Mouse (Mus musculus) erythroid progenitor cell, adult 5-6 weeks (primary cell): ENCODE data around the gene Hoxd1. TPM values are rescaled to one million over a fixed set of nuclear protein-coding genes. Genes with fewer than 3 reads are reported as not detected.

Source experiments
- total RNA-seq, 2 experiments: library from RNA; stranded (forward) in 1 of 2; stranded (reverse) in 1 of 2; fragments of 150-400 nt in 1 of 2; fragments of 186-747, 209-891 nt in 1 of 2; gene quantifications; 2 replicates each; pipeline versions ENCODE4 v1.2.3 to v1.2.4; 2015 to 2017; ENCODE audit warnings: low replicate concordance in 2 of 2

The Hoxd1 gene
- total RNA-seq, 2 experiments from 2014 or later: not detected

Other genes starting within 250 kb of the Hoxd1 start
- 92.2 and 105 TPM in 2 replicates for gene Lnpk, start 183.5 kb upstream of the Hoxd1 start, total RNA-seq (2015; ENCODE audit: low replicate concordance)
- 137 and 183 TPM in 2 replicates for gene Lnpk, start 183.5 kb upstream of the Hoxd1 start, total RNA-seq (2017; ENCODE audit: low replicate concordance)
- gene Evx2, start 103.4 kb upstream of the Hoxd1 start, total RNA-seq (2015; ENCODE audit: low replicate concordance): not detected in 2 replicates
- not detected in 2 replicates for gene Evx2, start 103.4 kb upstream of the Hoxd1 start, total RNA-seq (2017; ENCODE audit: low replicate concordance)
- not detected in 2 replicates for gene Hoxd13, start 94.7 kb upstream of the Hoxd1 start, total RNA-seq (2015; ENCODE audit: low replicate concordance)
- gene Hoxd13, start 94.7 kb upstream of the Hoxd1 start, total RNA-seq (2017; ENCODE audit: low replicate concordance): not detected in 2 replicates
- not detected in 2 replicates for gene Hoxd12, start 88.0 kb upstream of the Hoxd1 start, total RNA-seq (2015; ENCODE audit: low replicate concordance)
- not detected in 2 replicates for gene Hoxd12, start 88.0 kb upstream of the Hoxd1 start, total RNA-seq (2017; ENCODE audit: low replicate concordance)
- gene Hoxd11, start 83.4 kb upstream of the Hoxd1 start, total RNA-seq (2015; ENCODE audit: low replicate concordance): not detected in 2 replicates
- not detected in 2 replicates for gene Hoxd11, start 83.4 kb upstream of the Hoxd1 start, total RNA-seq (2017; ENCODE audit: low replicate concordance)
- gene Hoxd10, start 71.1 kb upstream of the Hoxd1 start, total RNA-seq (2015; ENCODE audit: low replicate concordance): not detected in 2 replicates
- not detected in 2 replicates for gene Hoxd10, start 71.1 kb upstream of the Hoxd1 start, total RNA-seq (2017; ENCODE audit: low replicate concordance)
- not detected in 2 replicates for gene Hoxd9, start 65.3 kb upstream of the Hoxd1 start, total RNA-seq (2015; ENCODE audit: low replicate concordance)
- not detected in 2 replicates for gene Hoxd9, start 65.3 kb upstream of the Hoxd1 start, total RNA-seq (2017; ENCODE audit: low replicate concordance)
- not detected in 2 replicates for gene Hoxd8, start 58.4 kb upstream of the Hoxd1 start, total RNA-seq (2015; ENCODE audit: low replicate concordance)
- not detected in 2 replicates for gene Hoxd8, start 58.4 kb upstream of the Hoxd1 start, total RNA-seq (2017; ENCODE audit: low replicate concordance)
- not detected in 2 replicates for gene Hoxd3, start 51.1 kb upstream of the Hoxd1 start, total RNA-seq (2015; ENCODE audit: low replicate concordance)
- gene Hoxd3, start 51.1 kb upstream of the Hoxd1 start, total RNA-seq (2017; ENCODE audit: low replicate concordance): not detected in 2 replicates
- gene Hoxd4, start 51.1 kb upstream of the Hoxd1 start, total RNA-seq (2015; ENCODE audit: low replicate concordance): not detected in 2 replicates
- not detected in 2 replicates for gene Hoxd4, start 51.1 kb upstream of the Hoxd1 start, total RNA-seq (2017; ENCODE audit: low replicate concordance)
- not detected in 2 replicates for gene Gm28230, start 36.3 kb upstream of the Hoxd1 start, total RNA-seq (2015; ENCODE audit: low replicate concordance)
- gene Gm28230, start 36.3 kb upstream of the Hoxd1 start, total RNA-seq (2017; ENCODE audit: low replicate concordance): not detected in 2 replicates
- gene Mtx2, start 62.8 kb downstream of the Hoxd1 start, total RNA-seq (2015; ENCODE audit: low replicate concordance): 13.0 and 24.7 TPM in 2 replicates
- gene Mtx2, start 62.8 kb downstream of the Hoxd1 start, total RNA-seq (2017; ENCODE audit: low replicate concordance): 7.2 and 11.7 TPM in 2 replicates